Mouse (Mus musculus) left cerebral cortex, adult 11 months (tissue): ENCODE data around the gene Dmac2.
"Not testable (repeated sequence)": the region's sequence is repeated elsewhere in the genome, so short reads cannot be mapped to it uniquely, and the experiment has no call there.

Experiments
- DNase-seq: peaks from one replicate; pipeline ENCODE4 v3.0.0; 2022; ENCODE audit warnings: low spot score

Gene Dmac2

GRCm38 (mm10) chr7:25618865-25619721 lies at the start of gene Dmac2:
Gene Dmac2, plus strand, starts transcription at chr7:25619414.
- DNase-seq: peak; percentile 87

DNA sequence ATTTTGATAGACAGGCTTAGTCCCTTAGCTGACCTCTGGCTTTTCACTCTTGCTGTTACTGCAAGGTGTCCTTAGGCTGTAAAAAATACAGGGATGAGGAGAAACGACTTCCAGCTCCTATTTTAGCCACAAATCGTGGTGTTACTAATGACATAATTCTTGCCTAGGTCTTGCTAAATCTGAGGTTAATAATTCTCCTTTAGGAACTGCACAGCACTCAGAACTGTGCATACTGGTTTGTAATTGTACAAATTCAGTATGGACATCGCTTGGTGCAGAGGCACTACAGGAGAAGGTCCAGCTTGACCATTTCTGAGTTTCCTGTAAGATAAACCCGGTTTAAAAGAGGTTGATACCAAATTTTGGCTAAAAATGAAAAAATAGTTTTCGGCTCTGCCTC lies 45.4 kb upstream of the Dmac2 start:
- DNase-seq: not testable (repeated sequence)

GRCm38 (mm10) chr7:25575105-25575504 lies 44.1 kb upstream of the Dmac2 start:
- DNase-seq: no peak

DNA sequence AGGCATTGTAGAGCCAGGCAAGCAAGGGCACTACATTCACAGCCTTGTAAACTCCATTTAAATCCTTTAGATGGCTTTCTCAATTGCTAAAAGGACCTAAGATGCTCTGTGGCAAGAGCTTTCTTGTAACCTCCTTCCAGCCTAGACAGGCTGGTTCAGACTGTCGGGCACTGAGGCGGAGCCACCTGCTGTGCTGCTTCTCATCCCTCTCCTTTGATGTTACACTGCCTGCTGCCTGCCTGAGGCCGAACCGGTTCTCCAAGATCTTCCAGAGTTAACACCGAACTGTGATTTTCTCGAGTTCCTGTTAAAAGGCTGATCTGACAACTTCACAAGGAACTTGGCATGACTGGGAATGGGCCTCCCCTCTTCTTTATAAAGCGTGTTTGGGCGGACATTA lies 43.3 kb upstream of the Dmac2 start:
- no peak for DNase-seq

GRCm38 (mm10) chr7:25576308-25576707 lies 42.9 kb upstream of the Dmac2 start:
- not testable (repeated sequence) for DNase-seq

DNA sequence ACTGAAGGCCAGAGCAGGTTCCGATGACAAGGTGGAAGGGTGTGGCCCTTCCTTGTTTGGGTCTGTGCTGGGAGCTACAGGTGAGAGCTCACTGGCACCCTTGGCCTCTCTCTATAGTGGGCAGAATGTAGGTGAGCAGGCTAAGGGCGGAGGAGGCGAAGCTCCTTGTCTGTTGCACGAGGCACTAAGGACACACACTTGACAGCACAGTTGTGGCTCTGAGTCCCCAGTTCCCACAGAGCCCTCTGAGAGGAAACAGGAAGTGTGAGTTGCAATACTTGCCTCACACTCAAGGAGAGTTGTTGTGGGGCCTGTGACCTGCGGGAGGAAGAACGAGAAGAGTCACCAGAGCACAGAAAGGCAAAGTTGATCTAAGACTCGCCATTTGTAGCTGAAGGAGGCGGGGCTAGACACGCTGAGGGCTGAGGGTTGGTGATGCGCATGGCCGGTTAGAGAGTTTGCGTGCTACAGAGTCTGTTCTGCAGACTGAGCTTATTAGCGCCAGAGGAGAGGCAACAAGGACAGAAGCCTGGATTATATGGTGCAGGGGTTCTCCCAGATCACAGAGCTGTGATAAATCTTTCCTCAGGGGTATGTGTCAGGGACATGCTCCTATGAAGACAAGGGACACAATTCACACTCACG lies 42.3 kb upstream of the Dmac2 start:
- DNase-seq: not testable (repeated sequence)

- DNase-seq: no peak
Observed at GRCm38 (mm10) chr7:25579441-25579840, 39.8 kb upstream of the Dmac2 start.

- no peak for DNase-seq
Observed at GRCm38 (mm10) chr7:25582301-25582810, 36.9 kb upstream of the Dmac2 start.

DNA sequence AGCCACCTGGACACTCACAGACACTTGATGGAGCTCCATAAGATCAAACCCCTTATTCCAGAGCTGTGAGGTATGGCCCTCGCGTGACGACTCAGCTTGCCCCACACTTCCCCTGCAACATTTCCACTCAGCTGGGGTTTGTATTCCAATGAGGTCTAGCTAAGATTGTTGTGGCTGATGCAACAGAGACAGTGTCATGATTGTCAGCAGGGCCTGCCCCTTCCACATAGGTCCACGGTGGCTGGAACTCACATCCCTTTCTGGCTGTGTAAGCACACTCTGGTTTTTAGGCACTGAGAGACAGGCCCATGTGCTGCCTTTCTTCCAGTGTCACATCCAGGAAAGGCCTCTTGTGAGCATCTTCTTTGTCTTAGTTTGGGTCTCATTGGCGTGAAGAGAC lies 34.6 kb upstream of the Dmac2 start:
- no peak for DNase-seq

DNA sequence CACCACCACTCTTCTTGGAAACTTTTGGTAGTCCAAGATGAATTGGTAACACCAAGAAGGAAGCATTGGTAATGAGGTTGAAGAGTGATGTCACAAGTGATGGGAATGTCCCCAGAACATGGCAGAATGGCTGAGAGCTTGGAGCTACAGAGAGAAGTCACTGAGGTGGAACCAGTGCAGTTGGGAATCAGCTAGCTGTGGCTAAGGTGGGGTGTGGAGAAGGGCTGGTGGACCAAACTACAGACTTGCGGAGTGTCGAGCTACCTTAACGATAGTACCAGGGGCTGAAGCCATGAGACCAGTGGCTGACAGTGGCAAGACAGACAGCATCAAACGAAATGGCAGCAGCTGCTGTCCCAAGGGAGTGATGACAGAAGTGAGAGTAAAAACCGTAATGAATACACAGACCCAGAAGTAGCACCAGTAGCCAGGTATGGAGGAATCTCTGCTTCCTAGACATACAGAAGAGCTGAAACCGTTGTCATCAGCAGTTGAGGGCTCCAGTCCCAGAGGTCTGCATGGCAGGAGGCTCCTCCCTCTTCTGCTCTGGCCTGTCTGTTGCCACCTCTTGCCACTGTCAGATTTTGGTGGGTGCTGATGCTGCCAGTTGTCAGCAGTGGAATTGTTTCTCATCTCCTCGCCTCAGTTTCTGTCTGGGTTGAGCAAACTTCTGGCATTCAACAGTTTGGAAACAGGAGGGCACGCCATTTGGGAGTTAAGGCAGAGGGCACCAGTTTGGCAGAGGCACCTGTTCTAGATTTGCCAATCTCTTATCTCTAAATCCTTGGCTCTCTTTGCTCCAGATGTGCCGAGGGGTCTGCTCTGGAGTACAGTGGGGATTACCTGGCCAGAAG lies 33.6 kb upstream of the Dmac2 start:
- DNase-seq: no peak

DNA sequence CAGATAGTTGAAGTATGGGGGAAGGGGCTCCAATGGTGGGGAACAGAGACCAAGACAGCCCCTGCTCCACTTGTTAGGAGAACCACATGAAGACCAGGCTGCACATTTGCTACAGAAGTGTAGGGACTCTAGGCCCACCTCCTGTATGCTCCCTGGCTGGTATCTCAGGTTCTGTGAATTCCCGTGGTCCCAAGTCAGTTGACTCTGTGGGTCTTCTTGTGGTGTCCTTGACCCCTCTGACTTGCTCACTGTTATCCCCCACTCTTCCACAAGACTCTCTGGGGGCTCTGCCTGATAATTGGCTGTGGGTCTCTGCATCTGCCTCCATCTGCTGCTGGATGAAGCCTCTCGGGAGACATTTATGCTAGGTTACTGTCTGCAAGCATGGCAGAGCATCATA lies 28.0 kb upstream of the Dmac2 start:
- no peak for DNase-seq

DNA sequence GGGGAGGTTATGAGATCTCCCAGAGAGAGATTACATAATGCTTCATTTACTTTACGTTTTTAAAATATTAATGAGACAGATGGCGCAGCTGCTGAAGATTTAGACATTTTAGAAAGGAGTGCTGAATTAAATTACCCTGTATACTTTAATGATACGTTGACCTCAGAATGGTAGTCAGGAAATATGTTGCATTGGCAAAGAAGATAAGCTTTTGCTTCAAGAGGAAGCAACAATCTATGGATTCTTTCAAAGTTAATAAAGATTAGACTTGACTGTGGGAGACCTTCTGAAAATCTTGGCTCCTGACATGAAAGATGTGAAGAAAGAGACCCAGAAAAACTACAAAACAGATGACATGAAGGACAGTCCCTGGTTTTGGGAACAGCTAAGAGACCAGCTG lies 25.4 kb upstream of the Dmac2 start:
- no peak for DNase-seq

GRCm38 (mm10) chr7:25599663-25600062 lies 19.6 kb upstream of the Dmac2 start:
- peak; percentile 51 for DNase-seq

GRCm38 (mm10) chr7:25600666-25601065 lies 18.5 kb upstream of the Dmac2 start:
- DNase-seq: no peak

DNA sequence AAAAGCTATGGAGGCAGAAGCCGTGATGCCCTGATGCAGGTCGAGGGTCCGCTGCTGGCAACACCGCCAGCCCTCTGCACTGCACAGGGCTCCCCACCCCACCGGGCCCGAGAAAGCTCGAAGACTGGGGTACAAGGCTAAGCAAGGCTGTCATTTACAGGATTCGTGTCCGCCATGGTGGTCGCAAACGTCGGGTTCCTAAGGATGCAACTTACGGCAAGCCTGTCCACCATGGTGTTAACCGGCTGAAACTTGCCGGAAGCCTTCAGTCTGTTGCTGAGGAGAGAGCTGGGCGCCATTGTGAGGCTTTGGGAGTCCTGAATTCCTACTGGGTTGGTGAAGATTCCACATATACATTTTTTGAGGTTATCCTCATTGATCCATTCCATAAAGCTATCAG lies 17.9 kb upstream of the Dmac2 start:
- DNase-seq: no peak

DNA sequence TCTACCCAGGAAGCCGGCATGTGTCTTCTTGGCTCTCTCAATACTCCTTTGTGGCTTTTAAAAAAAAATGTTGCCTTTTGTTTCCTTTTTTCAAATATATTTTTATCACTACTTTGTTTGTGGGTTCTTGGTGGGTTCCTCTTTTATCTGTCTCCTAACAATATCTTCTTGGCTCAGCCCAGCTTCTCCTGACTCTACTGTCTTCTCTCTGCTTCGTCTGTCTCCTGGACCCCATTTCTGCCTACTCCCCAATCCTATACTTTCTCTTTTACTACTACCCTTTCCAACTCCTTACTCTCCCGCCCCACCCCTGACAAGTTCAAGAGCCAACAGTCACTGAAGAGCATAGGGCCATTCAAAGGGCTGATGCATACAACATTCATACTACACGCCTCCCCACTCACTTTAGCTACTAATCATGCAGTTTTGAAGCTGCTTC lies 12.6 kb upstream of the Dmac2 start:
- DNase-seq: no peak

- DNase-seq: no peak
Observed at GRCm38 (mm10) chr7:25607196-25607595, 12.0 kb upstream of the Dmac2 start.

DNA sequence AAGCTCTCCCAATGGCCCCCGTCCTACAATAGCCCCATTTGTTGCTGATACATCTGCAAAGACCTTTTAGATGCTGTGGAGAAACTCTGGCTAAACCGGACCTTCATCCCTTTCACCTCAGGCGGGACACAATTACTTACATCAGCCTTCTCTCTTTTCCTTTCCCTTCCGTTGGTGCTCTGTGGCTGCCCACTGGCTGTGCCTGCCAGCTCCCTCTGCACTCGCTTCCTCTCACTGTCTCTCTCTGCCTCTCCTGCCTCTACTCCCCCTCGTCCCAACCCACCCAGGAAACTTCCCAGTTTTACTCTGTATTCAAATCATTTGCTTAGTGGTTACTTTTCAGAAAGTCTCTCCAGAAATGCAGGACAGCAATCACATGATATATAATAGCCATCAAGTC lies 9.2 kb upstream of the Dmac2 start:
- no peak for DNase-seq

DNA sequence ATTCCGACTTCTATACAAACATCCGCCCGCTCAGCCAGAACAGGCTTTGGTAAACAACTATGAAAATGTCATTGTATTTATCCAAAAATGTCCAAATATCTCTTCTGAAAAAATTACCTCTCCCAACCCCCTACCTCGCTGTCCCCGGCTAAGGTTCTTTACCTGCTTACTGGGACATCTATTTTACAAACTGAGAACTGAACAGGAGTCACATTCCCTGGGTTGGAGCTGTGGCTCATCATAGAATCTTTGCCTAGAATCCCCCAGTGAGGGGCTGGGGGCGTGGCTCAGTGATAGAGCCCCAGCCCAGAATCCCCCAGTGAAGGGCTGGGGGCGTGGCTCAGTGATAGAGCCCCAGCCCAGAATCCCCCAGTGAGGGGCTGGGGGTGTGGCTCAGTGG lies 7.7 kb upstream of the Dmac2 start:
- no peak for DNase-seq

GRCm38 (mm10) chr7:25614086-25614485 lies 5.1 kb upstream of the Dmac2 start:
- DNase-seq: no peak

DNA sequence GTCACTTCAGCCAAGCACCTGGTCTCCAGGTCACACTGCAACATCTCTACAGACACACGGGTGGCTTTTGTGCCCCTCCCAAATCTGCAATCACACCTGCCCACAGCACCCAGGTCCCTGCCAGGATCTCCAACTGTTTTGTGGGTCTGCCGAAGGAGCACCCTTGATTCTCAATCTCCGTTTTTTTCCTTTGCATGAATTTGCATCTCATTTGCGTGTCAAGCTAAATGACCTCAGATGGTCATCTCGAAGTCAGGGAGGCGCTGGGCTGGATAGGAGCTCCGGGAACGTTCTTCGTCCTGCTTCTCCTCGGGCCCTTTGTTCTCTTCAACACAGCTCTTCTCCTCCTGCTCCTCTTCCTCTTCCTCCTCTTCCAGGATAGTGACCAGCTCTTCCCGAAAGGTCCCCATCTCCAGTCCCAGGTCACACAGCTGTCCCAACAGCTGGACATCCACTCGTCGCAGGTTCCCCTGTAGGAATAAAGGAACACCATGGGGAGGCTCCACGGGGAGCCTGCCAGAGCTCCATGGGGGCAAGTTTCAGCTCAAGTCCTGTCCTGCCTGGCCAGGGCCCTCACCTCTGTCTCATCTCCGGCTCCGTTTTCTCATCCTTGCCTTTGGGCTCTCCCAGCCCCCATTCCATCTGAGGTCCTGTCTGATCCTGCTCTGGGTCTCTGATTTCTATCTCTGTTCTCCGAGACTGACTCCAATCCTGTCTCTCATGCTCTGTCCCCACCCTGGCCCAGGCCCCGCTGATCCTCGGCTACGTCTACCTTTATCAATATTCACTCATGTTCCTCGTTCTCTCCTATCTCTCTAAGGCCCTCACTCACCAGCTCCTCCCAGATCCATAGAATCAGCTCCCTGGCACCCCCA lies 4.1 kb upstream of the Dmac2 start:
- DNase-seq: no peak

DNA sequence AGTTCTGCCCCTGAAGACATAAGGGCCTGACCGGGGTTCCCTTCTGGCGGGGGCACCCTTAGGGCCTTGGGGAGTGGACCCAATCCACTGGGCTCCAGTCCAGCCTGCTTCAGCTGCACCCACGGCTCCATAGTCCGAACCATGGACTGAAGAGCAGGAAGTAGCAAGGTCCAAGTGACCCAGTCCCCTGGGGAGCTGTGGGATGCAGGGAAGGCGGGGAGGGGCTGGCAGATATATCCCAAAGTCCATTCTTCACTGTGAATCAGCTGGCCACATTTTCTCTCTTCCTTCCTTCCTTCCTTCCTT lies 3.6 kb upstream of the Dmac2 start, which contains the start of gene Erich4:
Erich4 (minus strand) TSS at position 187 of the 306 bp plus-strand sequence.
- no peak for DNase-seq
